Mouse (Mus musculus): ENCODE data around the gene Scml2.
"Not testable (repeated sequence)": the region's sequence is repeated elsewhere in the genome, so short reads cannot be mapped to it uniquely, and the experiment has no call there.

Gene Scml2

GRCm38 (mm10) chrX:161116893-161117292, at the start of gene Scml2:
Gene Scml2 (plus strand): TSS chrX:161117193.
- DNase-seq: not testable (repeated sequence)

GRCm38 (mm10) chrX:161075576-161075975, 41.4 kb upstream of the Scml2 start:
- DNase-seq: not testable (repeated sequence)

GRCm38 (mm10) chrX:161162314-161163068, 45.5 kb downstream of the Scml2 start:
- peak; percentile 4 to 5 for DNase-seq

- DNase-seq: no peak
Observed at GRCm38 (mm10) chrX:161163069-161163416, 46.0 kb downstream of the Scml2 start.

- DNase-seq: not testable (repeated sequence)
Observed at GRCm38 (mm10) chrX:161287156-161287555, 170.2 kb downstream of the Scml2 start, which contains the start of gene Gm15262. Gene Gm15262 (plus strand): TSS chrX:161287456.
